ENCODE assay signal across 9 mouse cellular contexts in the genomic region with DNA sequence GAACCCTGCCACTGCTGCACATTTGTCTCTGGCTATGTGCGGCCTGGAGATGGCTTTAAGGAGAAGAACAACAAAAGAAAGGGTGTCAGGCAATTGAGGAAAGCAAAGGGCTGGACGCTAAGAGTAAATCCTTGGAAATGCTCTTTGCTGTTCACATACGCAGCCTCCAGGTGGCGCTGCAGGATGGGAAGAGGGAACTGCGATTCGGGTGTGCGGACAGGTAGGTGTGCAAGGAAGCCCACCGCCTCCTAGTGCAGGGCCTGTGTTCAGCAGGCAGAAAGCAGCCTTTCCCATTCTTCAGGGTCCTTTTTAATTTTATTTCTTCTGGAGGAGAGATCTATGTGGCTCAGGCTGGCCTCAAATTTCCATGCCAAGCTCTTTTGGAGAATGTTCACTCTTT. TPM values are rescaled to one million over a fixed set of nuclear protein-coding genes. Genes with fewer than 3 reads are reported as not detected.
DNase-seq lines count a peak whose midpoint lies in the region; ATAC-seq and TF ChIP-seq lines count a peak whose summit lies in the region.
"Had no signal": no experiment of that assay in that cellular context is flagged by ENCODE, and none has a peak within 500 bp of the region (broad histone marks: within the 10 kb centered on the region; RNA-seq: fewer than 3 reads in every experiment).

No protein-coding gene starts in this region.

- no peaks in the 10 kb centered on the region for H3K27me3 ChIP-seq in hindbrain, embryonic 14.5 days (ENCODE audit: control insufficient read depth, insufficient read depth, low read length)
- H3K27me3 ChIP-seq in limb, embryonic 14.5 days (ENCODE audit: control insufficient read depth, insufficient read depth, low read length) = peaks cover 4% of the 10 kb centered on the region; the same call in 1 of the 2 replicates

- no peak for ATAC-seq in hindbrain, embryonic 14.5 days (ENCODE audit: low FRiP score)
- ATAC-seq in limb, embryonic 14.5 days (ENCODE audit: low FRiP score, low read depth) = no peak

- no peak for TF ChIP-seq POLR2A in cortical plate, adult 2 months (IDR thresholded peaks at IDR 0.05; ENCODE audit: extremely low read depth, insufficient read depth, low read length)
- TF ChIP-seq POLR2A in limb, embryonic 14.5 days (IDR thresholded peaks at IDR 0.05; ENCODE audit: borderline replicate concordance, extremely low read depth, insufficient read depth, insufficient read length) = no peak

- no peak overlapping the region for H3K4me3 ChIP-seq in cortical plate, adult 2 months (ENCODE audit: insufficient read depth, low read length)
- H3K4me3 ChIP-seq in hindbrain, embryonic 14.5 days (replicated peaks; ENCODE audit: low read length) = no peak overlapping the region
- H3K4me3 ChIP-seq in limb, embryonic 14.5 days (replicated peaks; ENCODE audit: low read length) = no peak overlapping the region

- no peaks in the 10 kb centered on the region for H3K36me3 ChIP-seq in hindbrain, embryonic 14.5 days (replicated peaks; ENCODE audit: control insufficient read depth, insufficient read depth)
- H3K36me3 ChIP-seq in limb, embryonic 14.5 days (ENCODE audit: control insufficient read depth, insufficient read depth, low read length) = no peaks in the 10 kb centered on the region

- H3K9ac ChIP-seq in hindbrain, embryonic 14.5 days = no peak overlapping the region
- no peak overlapping the region for H3K9ac ChIP-seq in limb, embryonic 14.5 days (ENCODE audit: low read depth, low read length, severe bottlenecking)

- TF ChIP-seq CTCF in cortical plate, adult 2 months (IDR thresholded peaks at IDR 0.05; ENCODE audit: extremely low read depth, insufficient read depth, low read length) = peak; percentile 94

- no peak overlapping the region for H3K27ac ChIP-seq in cortical plate, adult 2 months (ENCODE audit: insufficient read depth, low read length)
- H3K27ac ChIP-seq in hindbrain, embryonic 14.5 days = no peak overlapping the region
- H3K27ac ChIP-seq in limb, embryonic 14.5 days (replicated peaks; ENCODE audit: low read depth, low read length) = no peak overlapping the region

- DNase-seq in left cerebral cortex, adult 18-20 months (ENCODE audit: low spot score in 2 of 2) = peak; percentile 63 to 71
- no peak for DNase-seq in left cerebral cortex, adult 11 months (ENCODE audit: low spot score)
- DNase-seq in adrenal gland, adult 18-20 months (ENCODE audit: low spot score in 2 of 2) = peak; percentile 66 to 72
- DNase-seq in hindbrain, embryonic 14.5 days (ENCODE audit: low spot score) = peak; percentile 85
- DNase-seq in limb, embryonic 14.5 days (ENCODE audit: low spot score) = peak; percentile 64
- peak; percentile 84 for DNase-seq in retina, embryonic 14.5 days (ENCODE audit: low spot score)
- peak; percentile 47 for DNase-seq in urinary bladder, adult 2 months (ENCODE audit: low spot score)

- H3K4me2 ChIP-seq in hindbrain, embryonic 14.5 days (replicated peaks) = no peak overlapping the region
- no peak overlapping the region for H3K4me2 ChIP-seq in limb, embryonic 14.5 days (replicated peaks; ENCODE audit: low read depth, low read length, severe bottlenecking)

- no peaks in the 10 kb centered on the region for H3K4me1 ChIP-seq in cortical plate, adult 2 months (ENCODE audit: control insufficient read depth, insufficient read depth, low read length)
- H3K4me1 ChIP-seq in hindbrain, embryonic 14.5 days (replicated peaks; ENCODE audit: control insufficient read depth, insufficient read depth, low read length) = no peaks in the 10 kb centered on the region
- H3K4me1 ChIP-seq in limb, embryonic 14.5 days (ENCODE audit: control insufficient read depth, insufficient read depth, low read length) = no peaks in the 10 kb centered on the region

- WGBS in hindbrain, embryonic 14.5 days = 4% methylated on average over 8 of the region's 8 CpGs
- under 1% methylated on average over 8 of the region's 8 CpGs for WGBS in limb, embryonic 14.5 days

- no peaks in the 10 kb centered on the region for H3K9me3 ChIP-seq in hindbrain, embryonic 14.5 days (ENCODE audit: control insufficient read depth, low read length)
- no peaks in the 10 kb centered on the region for H3K9me3 ChIP-seq in limb, embryonic 14.5 days (ENCODE audit: control insufficient read depth, low read length)

RNA-seq across cellular contexts. Expression of a gene that starts 11.4 kb away (rescaled TPM):
- total RNA-seq in left cerebral cortex, adult 18-20 months (2021) = not detected
- 1 to 10 TPM in 1 of 2 experiments, under 1 TPM in 1; 0.53 to 1.5 TPM for total RNA-seq in adrenal gland, adult 18-20 months (2021)
- polyA plus RNA-seq in cortical plate, adult 2 months (2012; rRNA removed) = 0.06 TPM in 1 of 2 replicates, not detected in the other
- polyA plus RNA-seq in hindbrain, embryonic 14.5 days (2014; fragmentation: Nextera tagmentation; extraction: Ambion mirVana) = not detected in 2 replicates
- 1.5 and 2.1 TPM in 2 replicates for polyA plus RNA-seq in limb, embryonic 14.5 days (2012; rRNA removed)
- polyA plus RNA-seq in limb, embryonic 14.5 days (2014; fragmentation: Nextera tagmentation; extraction: Ambion mirVana) = 1.2 and 2.2 TPM in 2 replicates
- polyA plus RNA-seq in urinary bladder, adult 2 months (2012; rRNA removed) = 0.28 and 0.37 TPM in 2 replicates

RNA-seq across cellular contexts. Expression of a gene that starts 15.5 kb away (rescaled TPM):
- total RNA-seq in left cerebral cortex, adult 18-20 months (2021) = not detected
- total RNA-seq in adrenal gland, adult 18-20 months (2021) = not detected
- polyA plus RNA-seq in cortical plate, adult 2 months (2012; rRNA removed) = not detected in 2 replicates
- polyA plus RNA-seq in hindbrain, embryonic 14.5 days (2014; fragmentation: Nextera tagmentation; extraction: Ambion mirVana) = not detected in 2 replicates
- not detected in 2 replicates for polyA plus RNA-seq in limb, embryonic 14.5 days (2012; rRNA removed)
- not detected in 2 replicates for polyA plus RNA-seq in limb, embryonic 14.5 days (2014; fragmentation: Nextera tagmentation; extraction: Ambion mirVana)
- not detected in 2 replicates for polyA plus RNA-seq in urinary bladder, adult 2 months (2012; rRNA removed)
- polyA plus RNA-seq: heart, embryonic 14.5 days had no signal

RNA-seq across cellular contexts. Expression of a gene that starts 25.5 kb away (rescaled TPM):
- not detected for total RNA-seq in left cerebral cortex, adult 18-20 months (2021)
- total RNA-seq in adrenal gland, adult 18-20 months (2021) = not detected
- not detected in 2 replicates for polyA plus RNA-seq in cortical plate, adult 2 months (2012; rRNA removed)
- polyA plus RNA-seq in hindbrain, embryonic 14.5 days (2014; fragmentation: Nextera tagmentation; extraction: Ambion mirVana) = not detected in 2 replicates
- polyA plus RNA-seq in limb, embryonic 14.5 days (2012; rRNA removed) = 0.13 TPM in 1 of 2 replicates, not detected in the other
- polyA plus RNA-seq in limb, embryonic 14.5 days (2014; fragmentation: Nextera tagmentation; extraction: Ambion mirVana) = not detected in 2 replicates
- polyA plus RNA-seq in urinary bladder, adult 2 months (2012; rRNA removed) = not detected in 2 replicates
- polyA plus RNA-seq: heart, embryonic 14.5 days had no signal

RNA-seq across cellular contexts. Expression of a gene that starts 32.2 kb away (rescaled TPM):
- total RNA-seq in left cerebral cortex, adult 18-20 months (2021) = not detected
- total RNA-seq in adrenal gland, adult 18-20 months (2021) = 1 to 10 TPM; 2.9 to 6.7 TPM
- 0.13 and 0.76 TPM in 2 replicates for polyA plus RNA-seq in cortical plate, adult 2 months (2012; rRNA removed)
- 0.36 TPM in 1 of 2 replicates, not detected in the other for polyA plus RNA-seq in hindbrain, embryonic 14.5 days (2014; fragmentation: Nextera tagmentation; extraction: Ambion mirVana)
- 31.8 and 35.9 TPM in 2 replicates for polyA plus RNA-seq in limb, embryonic 14.5 days (2012; rRNA removed)
- 38.0 and 83.8 TPM in 2 replicates for polyA plus RNA-seq in limb, embryonic 14.5 days (2014; fragmentation: Nextera tagmentation; extraction: Ambion mirVana)
- 7.2 and 9.2 TPM in 2 replicates for polyA plus RNA-seq in urinary bladder, adult 2 months (2012; rRNA removed)

RNA-seq across cellular contexts. Expression of a gene that starts 35.1 kb away (rescaled TPM):
- not detected for total RNA-seq in left cerebral cortex, adult 18-20 months (2021)
- under 1 TPM in 1 of 2 experiments, not detected in 1; 0.38 TPM for total RNA-seq in adrenal gland, adult 18-20 months (2021)
- polyA plus RNA-seq in cortical plate, adult 2 months (2012; rRNA removed) = not detected in 2 replicates
- polyA plus RNA-seq in hindbrain, embryonic 14.5 days (2014; fragmentation: Nextera tagmentation; extraction: Ambion mirVana) = 1.2 TPM in 1 of 2 replicates, not detected in the other
- 11.3 and 14.6 TPM in 2 replicates for polyA plus RNA-seq in limb, embryonic 14.5 days (2012; rRNA removed)
- polyA plus RNA-seq in limb, embryonic 14.5 days (2014; fragmentation: Nextera tagmentation; extraction: Ambion mirVana) = 10.2 and 14.6 TPM in 2 replicates
- polyA plus RNA-seq in urinary bladder, adult 2 months (2012; rRNA removed) = 0.22 and 0.40 TPM in 2 replicates
